Mouse (Mus musculus) CH12.LX (cell line): ENCODE measurements around the gene Gm45208. TPM values are rescaled to one million over a fixed set of nuclear protein-coding genes. Genes with fewer than 3 reads are reported as not detected.

Source experiments
- DNase-seq: peaks from one replicate; pipeline ENCODE4 v3.0.0-alpha.2; 2013; ENCODE audit errors: extremely low read depth
- H3K27ac ChIP-seq: 2 replicates; pipeline ENCODE4 v1.5.1; 2012; ENCODE audit warnings: low read depth, mild to moderate bottlenecking, control low read depth, moderate library complexity; ENCODE audit not compliant: insufficient read depth
- H3K27me3 ChIP-seq: replicated peaks from 2 replicates; pipeline ENCODE3; 2012; ENCODE audit warnings: inconsistent platforms
- H3K36me3 ChIP-seq, 2 experiments: replicated peaks in 1 of 2; 2 replicates each; pipeline versions ENCODE3 to v1.6.1; 2012; ENCODE audit warnings: inconsistent platforms in 1 of 2, low read length in 1 of 2, mild to moderate bottlenecking in 1 of 2, mixed read lengths in 1 of 2, moderate library complexity in 1 of 2; ENCODE audit not compliant: control insufficient read depth in 1 of 2, insufficient read depth in 1 of 2
- H3K4me1 ChIP-seq, 2 experiments: 2 replicates each; pipeline ENCODE4 v1.6.1; 2012; ENCODE audit warnings: inconsistent platforms in 1 of 2, moderate library complexity in 1 of 2; ENCODE audit not compliant: insufficient read depth in 2 of 2, control insufficient read depth in 1 of 2
- H3K4me2 ChIP-seq: 2 replicates; pipeline ENCODE4 v1.6.1; 2012; ENCODE audit warnings: low read depth, mild to moderate bottlenecking, control low read depth; ENCODE audit not compliant: poor library complexity, insufficient read depth, severe bottlenecking
- H3K4me3 ChIP-seq, 3 experiments: fragments of 150-350 bp in 1 of 3; sonication (generic) in 1 of 3; replicated peaks in 1 of 3; 2 replicates each; pipeline versions ENCODE3 to v1.5.1; 2011 to 2012; ENCODE audit warnings: low read depth in 2 of 3, low read length in 2 of 3, mild to moderate bottlenecking in 2 of 3, moderate library complexity in 2 of 3, control low read depth in 1 of 3, improper control_type of control experiment in 1 of 3, inconsistent platforms in 1 of 3, mixed read lengths in 1 of 3; ENCODE audit not compliant: poor library complexity in 1 of 3
- H3K79me2 ChIP-seq: replicated peaks from 2 replicates; pipeline ENCODE4 v1.6.1; 2012; ENCODE audit warnings: mild to moderate bottlenecking, moderate library complexity; ENCODE audit not compliant: control insufficient read depth, poor library complexity, insufficient read depth, severe bottlenecking; ENCODE audit errors: extremely low read depth
- H3K9ac ChIP-seq: 2 replicates; pipeline ENCODE4 v1.6.1; 2012; ENCODE audit warnings: low read depth, mild to moderate bottlenecking, control low read depth, moderate library complexity; ENCODE audit not compliant: insufficient read depth
- H3K9me3 ChIP-seq: replicated peaks from 2 replicates; pipeline ENCODE3; 2012; ENCODE audit warnings: low read length, inconsistent platforms, mixed read lengths
- CTCF ChIP-seq, 2 experiments: IDR thresholded peaks in 1 of 2; conservative IDR thresholded peaks in 1 of 2; 2 replicates each; pipeline ENCODE4 v1.5.1; 2011 to 2012; ENCODE audit warnings: low read depth in 2 of 2, low read length in 2 of 2, improper control_type of control experiment in 1 of 2, inconsistent platforms in 1 of 2, mild to moderate bottlenecking in 1 of 2, moderate library complexity in 1 of 2
- E2F4 ChIP-seq: IDR thresholded peaks from 2 replicates; pipeline ENCODE4 v1.6.1; 2011; ENCODE audit warnings: low read depth, low read length, improper control_type of control experiment; ENCODE audit not compliant: insufficient replicate concordance
- ELF1 ChIP-seq: IDR thresholded peaks from 2 replicates; pipeline ENCODE4 v1.6.1; 2014; ENCODE audit warnings: low read depth, mild to moderate bottlenecking, inconsistent platforms, low read length, improper control_type of control experiment
- ETS1 ChIP-seq: conservative IDR thresholded peaks from 2 replicates; pipeline ENCODE4 v1.6.1; 2012; ENCODE audit warnings: low read depth, mild to moderate bottlenecking, inconsistent platforms, low read length, improper control_type of control experiment, moderate library complexity
- GABPA ChIP-seq: IDR thresholded peaks from 2 replicates; pipeline ENCODE4 v1.6.1; 2012; ENCODE audit warnings: low read depth, low read length, improper control_type of control experiment, inconsistent platforms; ENCODE audit not compliant: insufficient replicate concordance
- HCFC1 ChIP-seq: IDR thresholded peaks from 2 replicates; pipeline ENCODE4 v1.6.1; 2012; ENCODE audit warnings: low read depth, mild to moderate bottlenecking, inconsistent platforms, low read length, improper control_type of control experiment
- IRF4 ChIP-seq: IDR thresholded peaks from 2 replicates; pipeline ENCODE4 v1.6.1; 2014; ENCODE audit warnings: low read depth, mild to moderate bottlenecking, inconsistent platforms, low read length, improper control_type of control experiment
- JUN ChIP-seq: IDR thresholded peaks from 2 replicates; pipeline ENCODE4 v1.6.1; 2011; ENCODE audit warnings: low read depth, mild to moderate bottlenecking, low read length, improper control_type of control experiment, moderate library complexity; ENCODE audit not compliant: insufficient read depth
- JUND ChIP-seq: conservative IDR thresholded peaks from 2 replicates; pipeline ENCODE4 v1.6.1; 2011; ENCODE audit warnings: low read depth, low read length, improper control_type of control experiment
- KAT2A ChIP-seq: IDR thresholded peaks from 2 replicates; pipeline ENCODE4 v1.6.1; 2012; ENCODE audit warnings: low read length, improper control_type of control experiment, inconsistent platforms; ENCODE audit not compliant: insufficient replicate concordance
- MAZ ChIP-seq: IDR thresholded peaks from 2 replicates; pipeline ENCODE4 v1.6.1; 2012; ENCODE audit warnings: low read depth, mild to moderate bottlenecking, inconsistent platforms, low read length, improper control_type of control experiment, moderate library complexity
- MEF2A ChIP-seq: IDR thresholded peaks from 2 replicates; pipeline ENCODE4 v1.6.1; 2014; ENCODE audit warnings: low read depth, mild to moderate bottlenecking, inconsistent platforms, low read length, improper control_type of control experiment, borderline replicate concordance
- MYC ChIP-seq: IDR thresholded peaks from 2 replicates; pipeline ENCODE4 v1.6.1; 2011; ENCODE audit warnings: low read depth, mild to moderate bottlenecking, improper control_type of control experiment, low read length
- NELFE ChIP-seq: IDR thresholded peaks from 2 replicates; pipeline ENCODE4 v1.6.1; 2011; ENCODE audit warnings: low read depth, low read length, improper control_type of control experiment
- NRF1 ChIP-seq: IDR thresholded peaks from 2 replicates; pipeline ENCODE4 v1.6.1; 2014; ENCODE audit warnings: low read depth, mild to moderate bottlenecking, inconsistent platforms, low read length, improper control_type of control experiment, moderate library complexity
- POLR2AphosphoS2 ChIP-seq: IDR thresholded peaks from 2 replicates; pipeline ENCODE4 v1.6.1; 2011; ENCODE audit warnings: low read depth, low read length, improper control_type of control experiment
- RAD21 ChIP-seq: IDR thresholded peaks from 2 replicates; pipeline ENCODE4 v1.6.1; 2011; ENCODE audit warnings: low read depth, mild to moderate bottlenecking, low read length, improper control_type of control experiment, moderate library complexity
- SIN3A ChIP-seq: IDR thresholded peaks from 2 replicates; pipeline ENCODE4 v1.6.1; 2012; ENCODE audit warnings: low read length, improper control_type of control experiment, inconsistent platforms
- SMC3 ChIP-seq: IDR thresholded peaks from 2 replicates; pipeline ENCODE4 v1.6.1; 2011; ENCODE audit warnings: low read depth, low read length, improper control_type of control experiment
- TBP ChIP-seq: conservative IDR thresholded peaks from 2 replicates; pipeline ENCODE4 v1.6.1; 2011; ENCODE audit warnings: low read depth, low read length, improper control_type of control experiment
- UBTF ChIP-seq: IDR thresholded peaks from 2 replicates; pipeline ENCODE4 v1.6.1; 2012; ENCODE audit warnings: low read depth, mild to moderate bottlenecking, inconsistent platforms, low read length, improper control_type of control experiment, moderate library complexity
- USF1 ChIP-seq: IDR thresholded peaks from 2 replicates; pipeline ENCODE4 v1.6.1; 2014; ENCODE audit warnings: low read depth, mild to moderate bottlenecking, inconsistent platforms, low read length, improper control_type of control experiment
- ZC3H11A ChIP-seq: IDR thresholded peaks from 2 replicates; pipeline ENCODE4 v1.6.1; 2012; ENCODE audit warnings: low read depth, mild to moderate bottlenecking, inconsistent platforms, low read length, improper control_type of control experiment
- ZMIZ1 ChIP-seq: IDR thresholded peaks from 2 replicates; pipeline ENCODE4 v1.6.1; 2012; ENCODE audit warnings: low read depth, mild to moderate bottlenecking, inconsistent platforms, low read length, improper control_type of control experiment
- dilution Hi-C: fragments of 300-500 bp; cut with MboI; formaldehyde crosslinking; loops from 2 replicates; pipeline ENCODE4 v1.14.3; 2020; ENCODE audit warnings: low sequenced_read_pairs; ENCODE audit not compliant: extremely low pct_unique_long_range_greater_than_20kb, extremely low pct_ligation_motif_present
- in situ Hi-C: fragments of 300-500 bp; cut with MboI; formaldehyde crosslinking; loops from 3 replicates; pipeline ENCODE4 v1.14.3; 2019; ENCODE audit warnings: low sequenced_read_pairs, low pct_ligation_motif_present, low pct_unique_long_range_greater_than_20kb, mixed read lengths
- polyA plus RNA-seq: library from polyadenylated mRNA; unstranded; fragments of >175 nt; gene quantifications from 2 replicates; pipeline ENCODE4 v1.2.1, GENCODE M21; 2012; ENCODE audit warnings: low read depth; ENCODE audit not compliant: insufficient read length
- total RNA-seq, 2 experiments: library from RNA; depleted of rRNA; stranded (reverse); fragments of 300-350 nt in 1 of 2; fragments of >200 nt in 1 of 2; gene quantifications; 2 replicates each; pipeline ENCODE4 v1.2.3; 2012 to 2014

The Gm45208 gene
- total and polyA plus RNA-seq, 3 experiments, result 0.47 to 13.0 TPM; not detected in 1

DNA sequence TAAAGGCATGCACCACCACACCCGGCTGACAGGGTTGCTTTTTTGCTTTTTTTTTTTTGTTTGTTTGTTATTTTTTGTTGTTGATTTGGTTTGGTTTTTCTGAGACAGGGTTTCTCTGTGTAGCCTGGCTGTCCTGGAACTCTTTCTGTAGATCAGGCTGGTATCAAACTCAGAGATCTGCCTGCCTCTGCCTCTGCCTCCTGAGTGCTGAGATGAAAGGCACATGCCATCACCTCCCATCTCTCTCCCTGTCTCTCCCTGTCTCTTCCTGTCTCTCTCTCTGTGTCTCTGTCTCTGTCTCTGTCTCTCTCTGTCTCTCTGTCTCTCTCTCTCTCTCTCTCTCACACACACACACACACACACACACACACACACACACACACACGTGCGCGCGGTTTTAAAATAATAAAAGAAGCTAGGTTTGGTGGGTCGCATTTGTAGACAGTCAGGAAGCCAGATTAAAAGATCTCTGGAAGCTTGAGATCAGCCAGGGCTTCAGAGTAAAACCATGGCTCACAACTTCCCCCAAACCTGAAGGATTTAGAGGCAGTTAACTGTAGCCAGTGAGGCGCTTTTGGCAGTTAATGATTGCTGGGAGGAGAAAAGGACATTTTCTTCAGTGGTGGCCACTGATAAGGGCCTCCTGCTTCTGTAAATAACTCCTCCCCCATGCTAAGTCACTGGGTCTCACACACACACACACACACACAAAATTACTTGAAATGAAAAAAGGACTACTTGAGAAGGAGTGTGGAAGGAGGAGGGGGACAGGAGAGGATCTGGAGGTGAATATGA, 56.6 kb downstream of the Gm45208 start:
- peaks cover 11 to 18% of the 10 kb centered on the region in 2 experiments for H3K36me3 ChIP-seq
- H3K27me3 ChIP-seq, result no peaks in the 10 kb centered on the region
- no peak overlapping the region for H3K9ac ChIP-seq
- no peaks in the 10 kb centered on the region for H3K9me3 ChIP-seq
- peaks cover 0 to 7% of the 10 kb centered on the region in 2 experiments; a peak in 2 of 4 replicates for H3K4me1 ChIP-seq
- no peak for DNase-seq
- no peak for TF ChIP-seq SMC3
- no peak for TF ChIP-seq RAD21
- no peak for TF ChIP-seq CTCF (conservative IDR thresholded peaks at IDR 0.05 in 1 of 2, IDR thresholded peaks at IDR 0.05 in 1 of 2; ENCODE audit: low read depth in 2 of 2, low read length in 2 of 2)
- TF ChIP-seq NRF1, result no peak
- TF ChIP-seq ELF1, result no peak
- TF ChIP-seq GABPA, result no peak
- no peak for TF ChIP-seq MEF2A
- TF ChIP-seq MAZ, result no peak
- TF ChIP-seq SIN3A, result no peak
- no peak for TF ChIP-seq UBTF
- TF ChIP-seq JUND, result no peak
- TF ChIP-seq POLR2AphosphoS2, result no peak
- TF ChIP-seq IRF4, result no peak
- no peak for TF ChIP-seq USF1
- no peak for TF ChIP-seq MYC
- TF ChIP-seq NELFE, result no peak
- H3K4me3 ChIP-seq, result no peak overlapping the region
- H3K27ac ChIP-seq, result no peak overlapping the region
- no peak overlapping the region for H3K4me2 ChIP-seq
- dilution Hi-C loops (no loop called here), in situ Hi-C loops (no loop called here)
- no peaks in the 10 kb centered on the region for H3K79me2 ChIP-seq

DNA sequence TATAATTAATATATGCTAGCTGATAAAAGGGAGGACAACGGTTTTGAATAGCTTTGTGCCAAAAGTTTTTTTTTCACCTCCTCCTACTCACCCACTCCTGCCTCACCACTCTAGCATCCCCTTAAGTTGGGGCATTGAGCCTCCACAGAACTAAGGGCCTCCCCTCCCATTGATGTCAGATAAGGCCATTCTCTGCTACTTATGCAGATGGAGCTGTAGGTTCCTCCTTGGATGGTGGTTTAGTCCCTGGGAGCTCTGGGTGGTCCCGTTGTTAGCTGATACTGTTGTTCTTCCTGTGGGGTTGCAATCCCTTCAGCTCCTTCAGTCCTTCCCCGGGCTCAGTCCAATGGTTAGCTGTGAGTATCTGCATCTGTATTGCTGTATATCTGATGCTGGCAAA, 57.2 kb downstream of the Gm45208 start:
- Histone ChIP-seq H3K27ac (no peak overlapping the region), H3K79me2 (no peaks in the 10 kb centered on the region), H3K9ac (no peak overlapping the region), H3K27me3 (no peaks in the 10 kb centered on the region), H3K4me1 (peaks cover 0 to 7% of the 10 kb centered on the region in 2 experiments; a peak in 2 of 4 replicates), H3K9me3 (no peaks in the 10 kb centered on the region), H3K4me2 (no peak overlapping the region), H3K4me3 (no peak overlapping the region), H3K36me3 (peaks cover 6 to 11% of the 10 kb centered on the region in 2 experiments)
- no peak for DNase-seq
- in situ Hi-C loops (no loop called here), dilution Hi-C loops (no loop called here)
- TF ChIP-seq RAD21, result no peak
- no peak for TF ChIP-seq MYC
- TF ChIP-seq TBP, result no peak
- no peak for TF ChIP-seq E2F4
- no peak for TF ChIP-seq ZMIZ1
- TF ChIP-seq MEF2A, result no peak
- no peak for TF ChIP-seq NELFE
- TF ChIP-seq ZC3H11A, result no peak
- no peak for TF ChIP-seq MAZ
- no peak for TF ChIP-seq KAT2A
- TF ChIP-seq JUND, result no peak
- TF ChIP-seq ETS1, result no peak
- no peak for TF ChIP-seq IRF4
- no peak for TF ChIP-seq HCFC1
- TF ChIP-seq JUN, result no peak
